Mouse (Mus musculus) CD4-positive, CD25-positive, alpha-beta regulatory T cell, adult 2 months (primary cell): ENCODE data around the gene Gm44502.
A peak's percentile ranks its signal among the peaks of the same experiment; 100 is the strongest.

ENCODE experiments used
- DNase-seq: peaks from one replicate; pipeline ENCODE4 v3.0.0-alpha.2; 2012; ENCODE audit warnings: low read depth, low spot score

Gm44502 gene

GRCm38 (mm10) chr15:89453865-89454478, 24.5 kb upstream of the Gm44502 start, which contains the start of gene Mapk8ip2:
Mapk8ip2 (plus strand) TSS chr15:89453913.
- DNase-seq = peak; percentile 12

DNA sequence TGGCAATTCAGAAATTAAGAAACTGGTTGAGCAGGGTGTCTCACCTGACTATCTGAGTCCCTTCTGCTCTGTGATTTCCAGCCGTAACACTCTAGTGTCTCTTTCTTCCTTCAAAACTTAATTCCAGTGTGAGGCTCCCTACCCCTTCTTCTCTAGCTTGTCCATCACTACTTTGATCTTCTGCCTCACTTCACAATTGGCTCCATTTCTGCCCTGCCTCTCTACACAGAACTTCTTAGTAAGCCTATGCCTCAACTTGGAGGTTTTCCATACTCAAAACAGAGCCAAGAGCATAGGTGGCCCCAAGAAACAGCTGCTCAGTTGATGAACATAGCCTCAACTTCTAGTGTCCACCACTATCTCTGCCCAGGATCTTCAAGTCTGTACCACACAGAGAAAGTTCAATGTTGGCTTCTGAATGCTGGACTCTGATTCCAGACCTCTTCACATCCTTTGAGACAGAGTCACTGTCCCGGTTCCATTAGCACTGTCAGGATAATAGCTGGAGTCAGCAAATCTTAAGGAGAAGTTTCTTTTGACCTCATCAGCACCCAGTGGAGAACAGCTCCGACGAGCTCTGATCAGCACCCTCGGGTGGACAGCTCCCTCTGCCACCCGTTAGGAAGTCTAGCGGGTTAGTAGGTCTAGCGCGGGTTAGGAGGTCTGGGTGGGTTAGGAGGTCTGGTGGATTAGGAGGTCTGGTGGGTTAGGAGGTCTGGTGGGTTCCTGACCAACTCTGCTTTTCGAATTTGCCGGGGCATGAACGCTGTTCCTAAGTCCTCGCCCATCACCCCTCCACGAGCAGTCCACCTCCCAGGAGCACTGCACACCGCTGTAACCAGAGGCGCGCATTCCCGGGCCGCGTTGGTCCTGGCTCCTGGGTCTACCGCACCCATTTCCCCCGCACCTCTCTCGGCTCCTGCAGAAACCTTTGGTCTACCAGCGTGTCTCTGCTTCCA, 23.7 kb upstream of the Gm44502 start:
- DNase-seq = peak; percentile 66

DNA sequence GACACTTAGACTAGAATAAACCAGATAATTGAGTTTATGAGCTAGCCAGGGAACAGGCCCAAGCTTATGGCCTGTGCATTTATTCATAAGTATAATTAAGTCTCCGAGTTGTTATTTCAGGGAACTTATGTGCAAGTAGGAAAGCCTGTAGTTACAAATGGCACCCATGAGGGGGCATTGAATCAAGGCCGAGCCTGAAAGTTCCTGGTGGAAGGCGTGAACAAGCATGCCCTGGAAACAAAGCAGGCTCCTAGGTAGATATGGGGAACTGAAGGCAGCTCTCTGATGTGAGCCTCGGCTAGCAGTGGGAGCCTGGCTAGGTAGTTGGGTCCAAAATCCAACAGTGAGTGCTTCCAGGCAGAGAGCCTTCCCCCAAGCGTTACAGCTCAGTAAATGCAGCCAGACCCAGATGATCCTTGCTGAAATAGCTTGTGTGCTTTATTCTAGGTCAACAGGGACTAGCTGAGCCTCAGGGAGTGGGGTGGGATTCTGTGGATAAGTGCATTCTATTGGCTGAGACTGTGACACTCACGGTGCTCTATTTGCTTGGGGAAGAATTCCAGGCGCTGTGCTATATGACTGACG, 13.1 kb upstream of the Gm44502 start:
- no peak for DNase-seq

- DNase-seq = no peak
Measured at GRCm38 (mm10) chr15:89435878-89436277, 6.4 kb upstream of the Gm44502 start.

DNA sequence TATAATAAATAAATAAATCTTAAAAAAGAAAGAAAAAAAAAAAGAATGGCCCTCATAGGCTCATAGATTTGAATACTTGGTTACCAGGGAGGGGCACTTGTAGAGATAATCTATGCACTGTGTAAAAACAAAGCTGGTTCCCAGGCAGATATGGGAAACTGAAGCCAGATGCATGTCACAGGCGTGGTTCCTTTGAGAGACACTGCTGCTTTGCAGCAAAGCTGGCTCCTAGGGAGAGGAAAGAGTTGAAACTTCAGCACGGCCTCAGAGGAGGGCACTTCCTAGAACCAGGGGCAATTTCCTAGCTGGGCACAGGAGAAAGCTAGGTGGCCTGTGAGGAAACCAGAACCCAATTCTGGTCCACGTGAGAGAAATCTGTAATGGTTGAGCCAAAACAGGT, 4.6 kb upstream of the Gm44502 start:
- no peak for DNase-seq

DNA sequence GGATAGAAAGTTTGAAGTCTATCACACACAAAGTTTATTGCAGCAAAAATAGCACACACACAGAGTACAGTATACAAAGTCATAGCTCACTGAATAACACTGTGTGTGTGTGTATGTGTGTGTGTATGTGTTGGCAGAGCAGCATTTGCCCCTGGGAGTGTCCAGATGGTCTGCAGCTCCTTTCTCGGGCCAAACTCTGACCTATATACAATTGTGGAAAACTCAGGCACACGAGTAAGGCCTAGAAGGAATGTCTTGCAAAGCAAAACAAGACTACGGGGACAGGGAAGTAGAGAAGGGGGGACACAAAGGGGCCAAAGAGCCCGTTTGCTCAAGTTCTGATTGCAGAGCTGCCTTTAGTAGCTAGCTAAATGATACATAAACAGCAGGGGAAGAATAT, 3.5 kb upstream of the Gm44502 start:
- no peak for DNase-seq

GRCm38 (mm10) chr15:89431806-89432205, 2.3 kb upstream of the Gm44502 start:
- DNase-seq = no peak

DNA sequence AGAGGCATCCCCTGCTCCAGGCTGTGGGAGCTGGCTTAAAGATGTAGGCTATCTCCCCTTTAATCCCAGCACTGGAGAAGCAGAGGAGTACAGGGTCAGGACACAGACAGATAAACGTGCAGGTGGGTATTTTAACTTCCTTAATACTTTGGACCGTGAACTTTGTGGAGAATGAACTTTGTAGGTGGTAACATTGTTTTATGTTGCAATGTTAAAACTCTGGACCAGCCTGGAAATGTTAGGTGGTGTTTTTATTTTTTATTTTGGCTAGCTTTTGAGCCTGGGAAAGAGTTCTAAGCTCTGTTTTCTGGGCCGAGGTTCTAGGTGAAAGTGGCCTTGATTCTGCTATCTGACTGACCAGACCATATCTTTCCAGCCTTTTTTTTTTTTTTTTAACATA, 1.8 kb upstream of the Gm44502 start:
- no peak for DNase-seq

DNA sequence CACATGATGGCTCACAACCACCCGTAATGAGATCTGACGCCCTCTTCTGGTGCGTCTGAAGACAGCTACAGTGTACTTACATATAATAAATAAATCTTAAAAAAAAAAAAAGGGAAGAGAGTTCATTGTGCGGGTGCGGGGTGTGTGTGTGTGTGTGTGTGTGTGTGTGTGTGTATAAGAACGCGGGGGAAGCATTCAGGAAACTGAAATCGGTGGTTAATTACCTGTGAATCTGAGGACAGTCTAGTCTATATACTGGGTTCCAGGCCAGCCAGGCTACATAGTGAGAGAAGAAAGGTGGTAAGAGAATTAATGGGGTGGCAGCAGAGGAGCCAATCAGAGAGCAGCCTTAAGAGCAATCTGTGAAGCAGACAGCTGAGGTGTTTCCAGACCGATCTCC, 1.3 kb upstream of the Gm44502 start:
- peak; percentile 12 for DNase-seq

- DNase-seq = peak; percentile 43
Measured at GRCm38 (mm10) chr15:89430341-89430740, 845 bp upstream of the Gm44502 start.

- DNase-seq = no peak
Measured at GRCm38 (mm10) chr15:89428821-89429351, 610 bp downstream of the Gm44502 start.

DNA sequence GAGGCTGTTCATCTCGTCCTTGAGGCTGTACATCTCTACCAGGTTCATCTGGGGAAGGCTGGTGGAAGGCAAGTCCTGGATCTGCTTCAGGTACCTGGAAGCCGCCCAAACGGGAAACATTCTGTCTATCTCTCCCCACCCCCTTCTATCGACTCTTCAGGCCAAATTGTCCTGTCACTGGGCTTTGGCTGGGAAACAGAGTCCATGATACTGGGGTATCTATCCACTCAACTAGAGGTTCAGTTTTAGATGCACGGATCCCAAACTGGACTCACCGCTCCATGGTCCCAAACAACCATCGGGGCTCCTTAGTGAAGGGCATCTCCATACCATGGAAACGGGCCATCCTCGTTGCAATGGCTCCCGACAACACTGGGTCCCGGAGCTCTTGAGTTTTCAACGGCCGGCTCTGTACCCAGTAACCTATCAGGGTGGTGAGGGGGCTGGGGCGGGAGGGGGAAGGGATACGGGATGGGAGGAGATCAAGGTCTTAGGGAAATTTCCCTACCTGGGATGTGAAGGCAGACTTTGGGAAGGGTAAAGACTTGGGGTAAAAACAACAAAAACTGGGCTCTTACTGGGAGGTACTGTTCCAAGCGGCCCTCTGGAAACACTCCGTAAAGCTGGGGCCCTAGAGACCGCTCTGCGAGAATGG, 1.2 kb downstream of the Gm44502 start:
- no peak for DNase-seq

- DNase-seq = no peak
Measured at GRCm38 (mm10) chr15:89426716-89427115, 2.8 kb downstream of the Gm44502 start.

- no peak for DNase-seq
Measured at GRCm38 (mm10) chr15:89425711-89426121, 3.8 kb downstream of the Gm44502 start, which contains the start of gene Cpt1b. Cpt1b (minus strand) TSS chr15:89425863.

GRCm38 (mm10) chr15:89424621-89425020, 4.9 kb downstream of the Gm44502 start:
- no peak for DNase-seq

DNA sequence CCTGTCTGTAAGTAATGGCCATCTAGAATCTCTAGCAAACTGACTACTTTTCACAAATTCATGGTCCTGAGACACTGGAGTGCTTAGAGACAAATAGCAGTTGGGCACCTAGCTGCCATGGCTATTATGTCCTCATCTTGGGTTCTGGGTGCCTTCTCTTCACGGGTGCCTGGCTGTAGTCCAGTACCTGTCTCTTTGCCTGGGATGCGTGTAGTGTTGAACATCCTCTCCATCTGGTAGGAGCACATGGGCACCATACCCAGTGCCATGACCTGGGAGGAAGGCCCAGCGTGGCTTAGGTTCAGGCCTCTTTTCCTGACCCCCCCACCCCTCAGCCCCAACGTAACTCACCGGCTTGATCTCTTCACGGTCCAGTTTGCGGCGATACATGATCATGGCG, 7.6 kb downstream of the Gm44502 start:
- no peak for DNase-seq

GRCm38 (mm10) chr15:89415282-89415681, 14.2 kb downstream of the Gm44502 start:
- DNase-seq = no peak

DNA sequence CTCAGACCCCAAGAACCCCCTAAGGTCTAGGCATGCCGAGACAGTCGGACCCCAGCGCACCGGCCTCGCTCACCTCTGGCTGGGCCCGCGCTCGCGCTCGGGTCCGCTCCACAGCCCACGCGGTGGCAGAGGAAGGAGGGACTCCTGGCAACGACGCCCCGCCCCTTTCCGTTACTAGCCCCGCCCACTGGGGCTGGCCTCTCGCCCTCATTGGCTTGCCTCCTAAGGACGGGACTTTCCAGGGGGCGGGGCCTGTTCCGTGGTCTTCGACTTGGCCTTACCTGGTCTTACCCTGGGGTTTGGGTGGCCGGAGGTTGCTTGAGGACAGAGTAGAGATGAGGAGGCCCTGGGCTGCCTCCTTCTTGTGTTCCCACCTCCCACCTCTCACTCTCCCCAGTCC, 19.4 kb downstream of the Gm44502 start, which contains the start of gene Syce3:
Gene Syce3 (minus strand): TSS at position 386 of the 400 bp plus-strand sequence.
- DNase-seq = no peak

DNA sequence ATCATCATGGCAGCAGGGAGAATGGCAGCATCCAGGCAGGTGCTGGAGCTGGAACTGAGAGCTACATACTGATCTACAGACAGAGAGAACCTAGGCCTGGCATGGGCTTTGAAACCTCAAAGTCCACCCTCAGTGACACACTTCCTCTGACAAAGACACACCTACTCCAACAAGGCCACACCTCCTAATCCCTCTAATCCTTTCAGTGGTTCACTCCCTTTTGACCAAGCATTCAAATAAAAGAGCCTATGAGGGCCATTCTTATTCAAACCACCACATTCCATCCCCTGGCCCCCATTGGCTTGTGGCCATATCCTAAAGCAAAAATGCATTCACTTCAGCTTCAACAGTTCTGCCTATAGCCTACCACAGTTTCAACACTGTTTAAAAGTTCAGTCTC, 22.8 kb downstream of the Gm44502 start:
- no peak for DNase-seq

DNA sequence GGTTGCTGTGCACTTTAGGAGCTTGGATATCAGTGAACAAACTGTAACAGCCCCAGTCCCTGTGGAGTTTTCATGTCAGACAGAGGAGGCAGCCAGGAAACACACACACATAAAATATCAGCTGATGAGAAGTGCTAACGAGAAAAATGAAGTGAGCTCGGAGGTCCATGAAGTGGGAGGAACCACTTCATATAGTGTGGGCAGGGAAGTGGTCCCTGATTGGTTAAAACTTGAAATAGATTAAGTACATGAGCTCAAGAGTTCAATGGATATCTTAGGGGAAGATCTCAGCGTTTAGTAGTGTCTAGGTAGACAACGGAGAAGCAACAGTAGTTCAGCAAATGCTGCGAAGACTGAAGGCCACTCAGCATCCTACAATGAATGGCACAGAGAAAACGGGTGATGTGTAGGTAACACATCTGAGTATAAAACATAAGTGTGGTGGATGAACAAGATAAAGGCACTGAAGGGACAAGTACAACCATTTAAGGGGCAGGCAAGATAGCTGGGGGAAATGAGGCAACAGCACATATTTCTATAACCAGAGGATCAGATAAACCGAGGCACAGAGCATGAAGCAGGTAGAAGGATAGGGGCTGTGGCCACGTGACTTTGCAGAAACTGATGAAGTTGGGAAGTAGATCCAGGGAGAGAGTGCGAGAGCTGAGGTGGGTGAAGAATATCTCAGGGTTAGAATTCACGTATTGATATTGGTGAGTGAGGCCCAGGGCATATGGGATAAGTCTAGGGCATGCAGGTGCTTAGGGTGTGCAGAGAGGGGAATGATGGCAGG, 24.5 kb downstream of the Gm44502 start:
- no peak for DNase-seq

DNA sequence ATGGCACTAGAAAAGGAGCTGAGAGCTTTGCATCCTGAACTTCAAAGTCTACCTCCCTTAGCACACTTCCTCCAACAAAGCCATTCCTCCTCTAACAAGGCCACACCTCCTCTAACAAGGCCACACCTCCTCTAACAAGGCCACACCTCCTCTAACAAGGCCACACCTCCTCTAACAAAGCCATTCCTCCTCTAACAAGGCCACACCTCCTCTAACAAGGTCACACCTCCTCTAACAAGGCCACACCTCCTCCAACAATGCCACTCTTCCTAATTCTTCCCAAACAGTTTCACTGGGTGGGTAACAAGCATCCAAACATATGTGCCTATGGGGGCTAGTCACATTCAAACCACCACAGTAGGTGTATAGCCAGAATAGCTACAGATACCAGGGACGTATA, 27.0 kb downstream of the Gm44502 start:
- DNase-seq = no peak
